Mouse (Mus musculus) cerebellum, adult 11-12 months (tissue): ENCODE results near the gene Cdh4.

Experiments used
- DNase-seq: peaks from one replicate; pipeline ENCODE4 v3.0.0; 2022

Cdh4 gene

GRCm38 (mm10) chr2:179753811-179754210 lies 311.6 kb downstream of the Cdh4 start:
- DNase-seq, result no peak

- peak; percentile 36 for DNase-seq
These were observed 312.5 kb downstream of the Cdh4 start for GRCm38 (mm10) chr2:179754776-179755175.

GRCm38 (mm10) chr2:179761718-179762441 lies 319.6 kb downstream of the Cdh4 start:
- peak; percentile 58 for DNase-seq

- peak; percentile 96 for DNase-seq
These were observed 320.5 kb downstream of the Cdh4 start for GRCm38 (mm10) chr2:179762521-179763305.

- no peak for DNase-seq
These were observed 322.2 kb downstream of the Cdh4 start for GRCm38 (mm10) chr2:179764460-179764859.

GRCm38 (mm10) chr2:179766664-179767526 lies 324.7 kb downstream of the Cdh4 start:
- DNase-seq, result no peak

GRCm38 (mm10) chr2:179767527-179767849 lies 325.3 kb downstream of the Cdh4 start:
- no peak for DNase-seq

GRCm38 (mm10) chr2:179769137-179769536 lies 326.9 kb downstream of the Cdh4 start:
- DNase-seq, result no peak

- no peak for DNase-seq
These were observed 327.7 kb downstream of the Cdh4 start for GRCm38 (mm10) chr2:179769943-179770342.

GRCm38 (mm10) chr2:179774440-179775110 lies 332.3 kb downstream of the Cdh4 start:
- DNase-seq, result peak; percentile 73

- DNase-seq, result no peak
These were observed 333.9 kb downstream of the Cdh4 start for GRCm38 (mm10) chr2:179775999-179776705.

- DNase-seq, result no peak
These were observed 337.0 kb downstream of the Cdh4 start for GRCm38 (mm10) chr2:179779266-179779665.

GRCm38 (mm10) chr2:179780961-179781360 lies 338.7 kb downstream of the Cdh4 start:
- DNase-seq, result no peak

GRCm38 (mm10) chr2:179787256-179787655 lies 345.0 kb downstream of the Cdh4 start:
- DNase-seq, result peak; percentile 23

GRCm38 (mm10) chr2:179787797-179788196 lies 345.6 kb downstream of the Cdh4 start:
- DNase-seq, result no peak

GRCm38 (mm10) chr2:179790684-179791083 lies 348.5 kb downstream of the Cdh4 start:
- no peak for DNase-seq

GRCm38 (mm10) chr2:179792426-179793133 lies 350.3 kb downstream of the Cdh4 start:
- no peak for DNase-seq

- no peak for DNase-seq
These were observed 352.1 kb downstream of the Cdh4 start for GRCm38 (mm10) chr2:179794354-179794753.

- no peak for DNase-seq
These were observed 353.2 kb downstream of the Cdh4 start for GRCm38 (mm10) chr2:179795452-179795851.

GRCm38 (mm10) chr2:179799906-179800532 lies 357.8 kb downstream of the Cdh4 start:
- DNase-seq, result no peak

- DNase-seq, result no peak
These were observed 358.8 kb downstream of the Cdh4 start for GRCm38 (mm10) chr2:179801042-179801441.
